Mouse (Mus musculus): ENCODE results near the gene Cpt1a. TPM values are rescaled to one million over a fixed set of nuclear protein-coding genes. Genes with fewer than 3 reads are reported as not detected.

Cpt1a gene
- total and polyA plus RNA-seq, 2 experiments from 2014 or later, result 15.7 to 35.8 TPM

- Histone ChIP-seq H3K36me3 (ENCODE audit: insufficient read depth, low read length) (no peaks in the 10 kb centered on the region), H3K4me3 (ENCODE audit: low read depth, low read length) (no peak overlapping the region), H3K27ac (ENCODE audit: low read depth, low read length) (no peak overlapping the region), H3K9me3 (ENCODE audit: low read length) (no peaks in the 10 kb centered on the region), H3K9ac (replicated peaks; ENCODE audit: low read length, poor library complexity, severe bottlenecking) (no peak overlapping the region), H3K27me3 (ENCODE audit: insufficient read depth, low read length) (no peaks in the 10 kb centered on the region), H3K4me1 (ENCODE audit: insufficient read depth, low read length) (0 out of 2 replicates have a peak, but pooled peaks cover 2% of the 10 kb centered on the region), H3K4me2 (ENCODE audit: low read depth, low read length, poor library complexity, severe bottlenecking) (no peak overlapping the region)
- 41% methylated on average over 7 of the region's 7 CpGs for WGBS
- peak; percentile 59 for TF ChIP-seq CTCF (IDR thresholded peaks at IDR 0.05)
- DNase-seq (ENCODE audit: low spot score), result peak; percentile 55
- no peak for ATAC-seq (ENCODE audit: low FRiP score)
Measured at GRCm38 (mm10) chr19:3429156-3429816, 107.2 kb downstream of the Cpt1a start.

DNA sequence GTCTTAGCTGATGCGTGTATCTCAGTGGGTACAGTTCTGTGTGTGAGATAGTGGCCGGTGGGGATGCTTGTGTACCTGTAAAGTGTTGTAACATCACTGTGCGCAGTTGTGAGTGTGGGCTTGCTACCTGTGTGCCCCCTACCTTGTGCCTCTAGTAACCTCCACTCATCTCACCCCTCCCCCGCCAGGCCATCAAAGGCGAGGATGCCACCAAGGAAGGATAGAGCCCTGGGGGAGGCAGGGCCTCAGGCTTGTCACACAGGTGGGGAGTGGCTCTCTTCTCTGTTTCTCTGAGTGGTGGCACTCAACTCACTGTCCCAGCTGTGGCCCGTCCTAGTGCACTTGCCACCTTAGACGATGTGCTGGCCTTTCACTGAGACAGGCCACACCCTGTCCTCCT is 108.9 kb downstream of the Cpt1a start:
- TF ChIP-seq CTCF (IDR thresholded peaks at IDR 0.05), result no peak
- H3K27me3 ChIP-seq (ENCODE audit: insufficient read depth, low read length), result no peaks in the 10 kb centered on the region
- no peak overlapping the region for H3K4me3 ChIP-seq (ENCODE audit: low read depth, low read length)
- H3K27ac ChIP-seq (ENCODE audit: low read depth, low read length), result no peak overlapping the region
- 81% methylated on average over 7 of the region's 7 CpGs for WGBS
- no peak for ATAC-seq (ENCODE audit: low FRiP score)
- H3K9ac ChIP-seq (replicated peaks; ENCODE audit: low read length, poor library complexity, severe bottlenecking), result no peak overlapping the region
- H3K4me1 ChIP-seq (ENCODE audit: insufficient read depth, low read length), result 0 out of 2 replicates have a peak, but pooled peaks cover 2% of the 10 kb centered on the region
- no peak for DNase-seq (ENCODE audit: low spot score)
- no peaks in the 10 kb centered on the region for H3K36me3 ChIP-seq (ENCODE audit: insufficient read depth, low read length)
- no peak overlapping the region for H3K4me2 ChIP-seq (ENCODE audit: low read depth, low read length, poor library complexity, severe bottlenecking)
- no peaks in the 10 kb centered on the region for H3K9me3 ChIP-seq (ENCODE audit: low read length)

GRCm38 (mm10) chr19:3431969-3432368 is 109.8 kb downstream of the Cpt1a start:
- Histone ChIP-seq H3K4me3 (ENCODE audit: low read depth, low read length) (no peak overlapping the region), H3K36me3 (ENCODE audit: insufficient read depth, low read length) (no peaks in the 10 kb centered on the region), H3K9ac (replicated peaks; ENCODE audit: low read length, poor library complexity, severe bottlenecking) (no peak overlapping the region), H3K4me2 (ENCODE audit: low read depth, low read length, poor library complexity, severe bottlenecking) (no peak overlapping the region), H3K27ac (ENCODE audit: low read depth, low read length) (no peak overlapping the region), H3K9me3 (ENCODE audit: low read length) (no peaks in the 10 kb centered on the region), H3K27me3 (ENCODE audit: insufficient read depth, low read length) (no peaks in the 10 kb centered on the region), H3K4me1 (ENCODE audit: insufficient read depth, low read length) (0 out of 2 replicates have a peak, but pooled peaks cover 2% of the 10 kb centered on the region)
- ATAC-seq (ENCODE audit: low FRiP score) (no peak), DNase-seq (ENCODE audit: low spot score) (no peak)
- TF ChIP-seq CTCF (IDR thresholded peaks at IDR 0.05), result no peak
- WGBS, result 68% methylated on average over 2 of the region's 2 CpGs

DNA sequence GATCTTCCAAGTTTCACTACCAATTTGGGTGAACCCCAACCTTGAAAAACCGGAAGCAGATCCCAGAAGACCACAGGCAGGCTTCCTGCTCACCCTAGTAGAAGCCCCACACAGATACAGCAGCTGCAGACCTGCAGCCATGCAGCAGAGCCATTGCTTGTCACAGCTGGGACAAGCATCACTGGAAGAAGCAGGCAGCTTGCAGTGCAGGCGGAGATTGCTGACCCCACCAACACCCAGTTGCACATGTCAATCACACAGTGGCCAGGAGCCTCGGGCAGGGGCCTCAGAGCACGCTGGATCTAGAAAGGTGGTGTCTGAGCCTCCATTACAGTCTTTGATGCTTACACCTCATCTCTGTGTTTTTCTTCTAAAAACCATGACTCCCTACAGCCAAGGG is 112.0 kb downstream of the Cpt1a start:
- no peak for ATAC-seq (ENCODE audit: low FRiP score)
- WGBS, result 45% methylated on average over 4 of the region's 4 CpGs
- no peak overlapping the region for H3K27ac ChIP-seq (ENCODE audit: low read depth, low read length)

GRCm38 (mm10) chr19:3434641-3435040 is 112.5 kb downstream of the Cpt1a start:
- H3K4me3 ChIP-seq (ENCODE audit: low read depth, low read length), result no peak overlapping the region
- H3K27me3 ChIP-seq (ENCODE audit: insufficient read depth, low read length), result no peaks in the 10 kb centered on the region
- no peak overlapping the region for H3K27ac ChIP-seq (ENCODE audit: low read depth, low read length)
- H3K4me1 ChIP-seq (ENCODE audit: insufficient read depth, low read length), result no peaks in the 10 kb centered on the region
- WGBS, result 36% methylated on average over 4 of the region's 4 CpGs
- ATAC-seq (ENCODE audit: low FRiP score) (no peak), DNase-seq (ENCODE audit: low spot score) (no peak)
- no peaks in the 10 kb centered on the region for H3K9me3 ChIP-seq (ENCODE audit: low read length)
- TF ChIP-seq CTCF (IDR thresholded peaks at IDR 0.05), result no peak
- H3K9ac ChIP-seq (replicated peaks; ENCODE audit: low read length, poor library complexity, severe bottlenecking), result no peak overlapping the region
- no peak overlapping the region for H3K4me2 ChIP-seq (ENCODE audit: low read depth, low read length, poor library complexity, severe bottlenecking)
- H3K36me3 ChIP-seq (ENCODE audit: insufficient read depth, low read length), result no peaks in the 10 kb centered on the region

More for the DNA sequence above, 112.0 kb downstream of the Cpt1a start:
- Histone ChIP-seq H3K36me3 (ENCODE audit: insufficient read depth, low read length) (no peaks in the 10 kb centered on the region), H3K9ac (replicated peaks; ENCODE audit: low read length, poor library complexity, severe bottlenecking) (no peak overlapping the region), H3K4me3 (ENCODE audit: low read depth, low read length) (no peak overlapping the region), H3K27me3 (ENCODE audit: insufficient read depth, low read length) (no peaks in the 10 kb centered on the region), H3K4me1 (ENCODE audit: insufficient read depth, low read length) (0 out of 2 replicates have a peak, but pooled peaks cover 2% of the 10 kb centered on the region), H3K4me2 (ENCODE audit: low read depth, low read length, poor library complexity, severe bottlenecking) (no peak overlapping the region), H3K9me3 (ENCODE audit: low read length) (no peaks in the 10 kb centered on the region)
- DNase-seq (ENCODE audit: low spot score), result no peak
- no peak for TF ChIP-seq CTCF (IDR thresholded peaks at IDR 0.05)

Small RNA genes lying within 50 kb of the gene (microRNA-seq; reads per million reads assigned to microRNA genes)
- not detected for gene Mir6984 (ENCODE audit: borderline number of aligned reads)

Other genes with a start within 250 kb of the Cpt1a start
- 48.4 and 48.7 TPM in 2 replicates for gene Mrpl21, start 39.4 kb upstream of the Cpt1a start, total RNA-seq (2014; rRNA removed)
- gene Mrpl21, start 39.4 kb upstream of the Cpt1a start, polyA plus RNA-seq (2015; fragmentation: Nextera tagmentation; extraction: Ambion mirVana), result 92.7 and 93.3 TPM in 2 replicates
- gene Ighmbp2, start 39.3 kb upstream of the Cpt1a start, total RNA-seq (2014; rRNA removed), result 11.8 and 12.3 TPM in 2 replicates
- gene Ighmbp2, start 39.3 kb upstream of the Cpt1a start, polyA plus RNA-seq (2015; fragmentation: Nextera tagmentation; extraction: Ambion mirVana), result 10.2 and 10.8 TPM in 2 replicates
- gene Tesmin, start 66.5 kb downstream of the Cpt1a start, total RNA-seq (2014; rRNA removed), result 0.27 and 1.2 TPM in 2 replicates
- gene Tesmin, start 66.5 kb downstream of the Cpt1a start, polyA plus RNA-seq (2015; fragmentation: Nextera tagmentation; extraction: Ambion mirVana), result 0.93 and 1.3 TPM in 2 replicates
- gene Gal, start 92.2 kb downstream of the Cpt1a start, total RNA-seq (2014; rRNA removed), result 1.9 and 5.3 TPM in 2 replicates
- 29.5 and 30.0 TPM in 2 replicates for gene Gal, start 92.2 kb downstream of the Cpt1a start, polyA plus RNA-seq (2015; fragmentation: Nextera tagmentation; extraction: Ambion mirVana)

All from midbrain, postnatal 0 days (tissue).